In genomic region chr4:141078510-141079137, GRCm38 (mm10) we compare ENCODE assay signal across 9 mouse cellular contexts. TPM values are rescaled to one million over a fixed set of nuclear protein-coding genes. Genes with fewer than 3 reads are reported as not detected.
A peak's percentile ranks its signal among the peaks of the same experiment; 100 is the strongest.
DNase-seq lines count a peak whose midpoint lies in the region; ATAC-seq and TF ChIP-seq lines count a peak whose summit lies in the region.
"Had no signal": no experiment of that assay in that cellular context is flagged by ENCODE, and none has a peak within 500 bp of the region (broad histone marks: within the 10 kb centered on the region; RNA-seq: fewer than 3 reads in every experiment).

No protein-coding gene starts in this region.

- no peaks in the 10 kb centered on the region for H3K9me3 ChIP-seq in forebrain, embryonic 10.5 days
- H3K9me3 ChIP-seq in forebrain, embryonic 16.5 days (ENCODE audit: control insufficient read depth, low read length) = no peaks in the 10 kb centered on the region
- no peaks in the 10 kb centered on the region for H3K9me3 ChIP-seq in stomach, embryonic 14.5 days (ENCODE audit: control insufficient read depth, low read depth, low read length)
- H3K9me3 ChIP-seq in stomach, postnatal 0 days (ENCODE audit: control insufficient read depth, low read length) = no peaks in the 10 kb centered on the region
- H3K9me3 ChIP-seq in limb, embryonic 11.5 days (ENCODE audit: control insufficient read depth, low read length) = no peaks in the 10 kb centered on the region; the same call in 1 of the 2 replicates
- no peaks in the 10 kb centered on the region for H3K9me3 ChIP-seq in stomach, embryonic 15.5 days

- ATAC-seq in forebrain, embryonic 16.5 days = no peak; the same call in 1 of the 2 replicates
- no peak for ATAC-seq in stomach, embryonic 14.5 days (ENCODE audit: insufficient number of reproducible peaks, insufficient read depth, low FRiP score, low read depth)
- no peak for ATAC-seq in stomach, postnatal 0 days (ENCODE audit: low FRiP score, low TSS enrichment)
- no peak; the same call in 1 of the 2 replicates for ATAC-seq in limb, embryonic 11.5 days (ENCODE audit: insufficient number of reproducible peaks, low FRiP score, low TSS enrichment, low read depth)
- ATAC-seq in stomach, embryonic 15.5 days (ENCODE audit: insufficient read depth, low FRiP score, low read depth) = no peak

- H3K36me3 ChIP-seq in forebrain, embryonic 10.5 days (replicated peaks) = peaks cover 22% of the 10 kb centered on the region
- H3K36me3 ChIP-seq in forebrain, embryonic 16.5 days (ENCODE audit: control insufficient read depth, insufficient read depth) = no peaks in the 10 kb centered on the region; the same call in 1 of the 2 replicates
- peaks cover 2% of the 10 kb centered on the region for H3K36me3 ChIP-seq in stomach, embryonic 14.5 days (ENCODE audit: control insufficient read depth, insufficient read depth, low read length)
- no peaks in the 10 kb centered on the region for H3K36me3 ChIP-seq in stomach, postnatal 0 days (ENCODE audit: control insufficient read depth, insufficient read depth, low read length)
- H3K36me3 ChIP-seq in limb, embryonic 11.5 days (ENCODE audit: control insufficient read depth, insufficient read depth, low read length) = no peaks in the 10 kb centered on the region
- no peaks in the 10 kb centered on the region for H3K36me3 ChIP-seq in stomach, embryonic 15.5 days

- H3K9ac ChIP-seq in forebrain, embryonic 16.5 days (replicated peaks; ENCODE audit: low read depth, low read length) = no peak overlapping the region
- H3K9ac ChIP-seq in stomach, embryonic 14.5 days (replicated peaks; ENCODE audit: low read depth, low read length) = no peak overlapping the region
- no peak overlapping the region for H3K9ac ChIP-seq in stomach, postnatal 0 days (ENCODE audit: low read length)
- no peak overlapping the region for H3K9ac ChIP-seq in limb, embryonic 11.5 days (ENCODE audit: low read length)
- no peak overlapping the region for H3K9ac ChIP-seq in stomach, embryonic 15.5 days

- H3K4me2 ChIP-seq in forebrain, embryonic 16.5 days (ENCODE audit: low read length) = no peak overlapping the region
- no peak overlapping the region for H3K4me2 ChIP-seq in stomach, embryonic 14.5 days (replicated peaks; ENCODE audit: low read depth, low read length)
- H3K4me2 ChIP-seq in stomach, postnatal 0 days (replicated peaks; ENCODE audit: low read depth) = no peak overlapping the region
- H3K4me2 ChIP-seq in limb, embryonic 11.5 days (ENCODE audit: low read depth, severe bottlenecking) = no peak overlapping the region
- H3K4me2 ChIP-seq in stomach, embryonic 15.5 days = no peak overlapping the region

- H3K27ac ChIP-seq in forebrain, embryonic 10.5 days = peak overlapping the region; percentile 8; the same call in 1 of the 2 replicates
- H3K27ac ChIP-seq in forebrain, embryonic 16.5 days (ENCODE audit: low read length) = no peak overlapping the region
- H3K27ac ChIP-seq in stomach, embryonic 14.5 days (ENCODE audit: low read length) = no peak overlapping the region
- no peak overlapping the region for H3K27ac ChIP-seq in stomach, postnatal 0 days (replicated peaks)
- no peak overlapping the region for H3K27ac ChIP-seq in limb, embryonic 11.5 days (replicated peaks; ENCODE audit: low read depth, low read length)
- no peak overlapping the region for H3K27ac ChIP-seq in stomach, embryonic 15.5 days

- TF ChIP-seq CTCF in stomach, postnatal 0 days (IDR thresholded peaks at IDR 0.05; ENCODE audit: low read depth) = no peak

- TF ChIP-seq EP300 in stomach, postnatal 0 days (optimal IDR thresholded peaks at IDR 0.05) = no peak

- no peak for DNase-seq in forebrain, embryonic 10.5 days (ENCODE audit: extremely low spot score, low spot score)
- no peak for DNase-seq in stomach, postnatal 0 days (ENCODE audit: low spot score)
- DNase-seq in limb, embryonic 11.5 days (ENCODE audit: low spot score) = no peak
- no peak for DNase-seq in retina, postnatal 1 day
- no peak for DNase-seq in adrenal gland, postnatal 10 days

- no peaks in the 10 kb centered on the region for H3K27me3 ChIP-seq in forebrain, embryonic 10.5 days (ENCODE audit: poor library complexity, severe bottlenecking)
- H3K27me3 ChIP-seq in forebrain, embryonic 16.5 days (replicated peaks; ENCODE audit: control insufficient read depth, insufficient read depth, low read length) = no peaks in the 10 kb centered on the region
- H3K27me3 ChIP-seq in stomach, embryonic 14.5 days (ENCODE audit: control insufficient read depth, insufficient read depth, low read length) = no peaks in the 10 kb centered on the region
- no peaks in the 10 kb centered on the region for H3K27me3 ChIP-seq in stomach, postnatal 0 days (ENCODE audit: control insufficient read depth, insufficient read depth, low read length)
- no peaks in the 10 kb centered on the region for H3K27me3 ChIP-seq in limb, embryonic 11.5 days (ENCODE audit: control insufficient read depth, insufficient read depth, low read length)
- no peaks in the 10 kb centered on the region for H3K27me3 ChIP-seq in stomach, embryonic 15.5 days (replicated peaks)

- WGBS in forebrain, embryonic 10.5 days = 76% methylated on average over 18 of the region's 18 CpGs
- WGBS in forebrain, embryonic 16.5 days = 72% methylated on average over 18 of the region's 18 CpGs
- WGBS in stomach, embryonic 14.5 days = 75% methylated on average over 18 of the region's 18 CpGs
- WGBS in stomach, postnatal 0 days = 75% methylated on average over 18 of the region's 18 CpGs
- 75% methylated on average over 18 of the region's 18 CpGs for WGBS in limb, embryonic 11.5 days
- WGBS in stomach, embryonic 15.5 days = 70% methylated on average over 18 of the region's 18 CpGs

- H3K4me1 ChIP-seq in forebrain, embryonic 10.5 days = peaks cover 21% of the 10 kb centered on the region
- H3K4me1 ChIP-seq in forebrain, embryonic 16.5 days (replicated peaks; ENCODE audit: control insufficient read depth, insufficient read depth, low read length) = peaks cover 15% of the 10 kb centered on the region
- peaks cover 10% of the 10 kb centered on the region; the same call in 1 of the 2 replicates for H3K4me1 ChIP-seq in stomach, embryonic 14.5 days (ENCODE audit: control insufficient read depth, insufficient read depth, low read length)
- H3K4me1 ChIP-seq in stomach, postnatal 0 days (replicated peaks; ENCODE audit: control insufficient read depth, insufficient read depth) = 0 out of 2 replicates have a peak, but pooled peaks cover 2% of the 10 kb centered on the region
- H3K4me1 ChIP-seq in limb, embryonic 11.5 days (ENCODE audit: control insufficient read depth, insufficient read depth, low read length) = peaks cover 9% of the 10 kb centered on the region; the same call in 1 of the 2 replicates
- H3K4me1 ChIP-seq in stomach, embryonic 15.5 days = peaks cover 16% of the 10 kb centered on the region

- peak overlapping the region; percentile 99 for H3K4me3 ChIP-seq in forebrain, embryonic 10.5 days
- H3K4me3 ChIP-seq in forebrain, embryonic 16.5 days (replicated peaks; ENCODE audit: low read length) = no peak overlapping the region
- peak overlapping the region; percentile 98; the same call in 1 of the 2 replicates for H3K4me3 ChIP-seq in stomach, embryonic 14.5 days (ENCODE audit: low read depth, low read length)
- H3K4me3 ChIP-seq in stomach, postnatal 0 days (ENCODE audit: low read depth, low read length) = no peak overlapping the region
- H3K4me3 ChIP-seq in limb, embryonic 11.5 days (ENCODE audit: low read depth, low read length) = peak overlapping the region; percentile 100; the same call in 1 of the 2 replicates
- peak overlapping the region; percentile 93 for H3K4me3 ChIP-seq in stomach, embryonic 15.5 days (replicated peaks)

RNA-seq across cellular contexts. Expression of gene Necap2, which starts 0.5 kb away (rescaled TPM):
- polyA plus RNA-seq in forebrain, embryonic 10.5 days (2016; fragmentation: Nextera tagmentation; extraction: Ambion mirVana) = 54.1 and 54.7 TPM in 2 replicates
- polyA plus RNA-seq in forebrain, embryonic 16.5 days (2015; fragmentation: Nextera tagmentation; extraction: Ambion mirVana) = 56.6 and 57.8 TPM in 2 replicates
- polyA plus RNA-seq in stomach, embryonic 14.5 days (2014; fragmentation: Nextera tagmentation; extraction: Ambion mirVana) = 67.0 and 77.1 TPM in 2 replicates
- polyA plus RNA-seq in stomach, postnatal 0 days (2015; fragmentation: Nextera tagmentation; extraction: Ambion mirVana) = 77.7 and 81.1 TPM in 2 replicates
- polyA plus RNA-seq in limb, embryonic 11.5 days (2014; fragmentation: Nextera tagmentation; extraction: Ambion mirVana) = 65.0 and 71.0 TPM in 2 replicates
- polyA plus RNA-seq in stomach, embryonic 15.5 days (2015; fragmentation: Nextera tagmentation; extraction: Ambion mirVana) = 81.4 and 82.0 TPM in 2 replicates
- 10 to 100 TPM; 54.5 to 57.1 TPM for total RNA-seq in adrenal gland, postnatal 10 days (2021)

RNA-seq across cellular contexts. Expression of gene Spata21, which starts 9.5 kb away (rescaled TPM):
- polyA plus RNA-seq in forebrain, embryonic 10.5 days (2016; fragmentation: Nextera tagmentation; extraction: Ambion mirVana) = 0.15 and 0.17 TPM in 2 replicates
- polyA plus RNA-seq in forebrain, embryonic 16.5 days (2015; fragmentation: Nextera tagmentation; extraction: Ambion mirVana) = 0.09 and 0.46 TPM in 2 replicates
- 0.30 and 0.59 TPM in 2 replicates for polyA plus RNA-seq in stomach, embryonic 14.5 days (2014; fragmentation: Nextera tagmentation; extraction: Ambion mirVana)
- polyA plus RNA-seq in stomach, postnatal 0 days (2015; fragmentation: Nextera tagmentation; extraction: Ambion mirVana) = 0.05 and 0.11 TPM in 2 replicates
- 0.32 TPM in 1 of 2 replicates, not detected in the other for polyA plus RNA-seq in limb, embryonic 11.5 days (2014; fragmentation: Nextera tagmentation; extraction: Ambion mirVana)
- polyA plus RNA-seq in stomach, embryonic 15.5 days (2015; fragmentation: Nextera tagmentation; extraction: Ambion mirVana) = 0.05 and 0.15 TPM in 2 replicates
- not detected for total RNA-seq in adrenal gland, postnatal 10 days (2021)
- total RNA-seq: gastrocnemius, postnatal 36 days had no signal

RNA-seq across cellular contexts. Expression of gene Crocc, which starts 18.3 kb away (rescaled TPM):
- 10.0 and 10.9 TPM in 2 replicates for polyA plus RNA-seq in forebrain, embryonic 10.5 days (2016; fragmentation: Nextera tagmentation; extraction: Ambion mirVana)
- 6.2 and 6.7 TPM in 2 replicates for polyA plus RNA-seq in forebrain, embryonic 16.5 days (2015; fragmentation: Nextera tagmentation; extraction: Ambion mirVana)
- 5.9 and 7.4 TPM in 2 replicates for polyA plus RNA-seq in stomach, embryonic 14.5 days (2014; fragmentation: Nextera tagmentation; extraction: Ambion mirVana)
- polyA plus RNA-seq in stomach, postnatal 0 days (2015; fragmentation: Nextera tagmentation; extraction: Ambion mirVana) = 1.4 and 1.6 TPM in 2 replicates
- 8.7 and 9.0 TPM in 2 replicates for polyA plus RNA-seq in limb, embryonic 11.5 days (2014; fragmentation: Nextera tagmentation; extraction: Ambion mirVana)
- polyA plus RNA-seq in stomach, embryonic 15.5 days (2015; fragmentation: Nextera tagmentation; extraction: Ambion mirVana) = 4.2 and 5.9 TPM in 2 replicates
- 10 to 100 TPM in 1 of 2 experiments, 1 to 10 TPM in 1; 6.7 to 13.2 TPM for total RNA-seq in adrenal gland, postnatal 10 days (2021)

Comparison
In these comparisons a context has a peak if more than half of its experiments do, and no peak if none do; other contexts are left out.
1. H3K4me3 ChIP-seq: peak in forebrain, embryonic 10.5 days (single experiment), stomach, embryonic 14.5 days (single experiment), limb, embryonic 11.5 days (single experiment) and stomach, embryonic 15.5 days (single experiment); none in forebrain, embryonic 16.5 days (single experiment) and stomach, postnatal 0 days (single experiment).